Mouse (Mus musculus) myocyte (in vitro differentiated cells): ENCODE measurements around the gene Mapk7. TPM values are rescaled to one million over a fixed set of nuclear protein-coding genes. Genes with fewer than 3 reads are reported as not detected.

Source experiments
- H3K27me3 ChIP-seq: one replicate; pipeline ENCODE4 v1.6.1; 2011; ENCODE audit not compliant: control insufficient read depth, insufficient read depth, insufficient read length
- H3K36me3 ChIP-seq: one replicate; pipeline ENCODE4 v1.6.1; 2011; ENCODE audit not compliant: control insufficient read depth, insufficient read depth
- H3K4me2 ChIP-seq: one replicate; pipeline ENCODE4 v1.6.1; 2011; ENCODE audit warnings: low read depth, control low read depth
- H3K4me3 ChIP-seq: one replicate; pipeline ENCODE4 v1.5.1; 2011; ENCODE audit warnings: mild to moderate bottlenecking, control low read depth, moderate library complexity
- H3K79me2 ChIP-seq: one replicate; pipeline ENCODE4 v1.6.1; 2011; ENCODE audit not compliant: control insufficient read depth, insufficient read depth
- H3ac ChIP-seq: one replicate; pipeline ENCODE4 v1.6.1; 2011; ENCODE audit not compliant: control insufficient read depth, insufficient read length
- CEBPB ChIP-seq: IDR thresholded peaks from 2 replicates; pipeline ENCODE4 v1.6.1; 2011; ENCODE audit warnings: mild to moderate bottlenecking, moderate library complexity; ENCODE audit not compliant: poor library complexity, insufficient read depth, severe bottlenecking
- E2F4 ChIP-seq: IDR thresholded peaks from one replicate; pipeline ENCODE4 v1.6.1; 2011; ENCODE audit warnings: mild to moderate bottlenecking, control low read depth, moderate library complexity; ENCODE audit not compliant: insufficient read depth
- MAX ChIP-seq: IDR thresholded peaks from one replicate; pipeline ENCODE4 v1.6.1; 2011; ENCODE audit warnings: low read depth, mild to moderate bottlenecking, control low read depth
- MYOD1 ChIP-seq, 3 experiments: IDR thresholded peaks; one replicate each; pipeline ENCODE4 v1.6.1; 2011; ENCODE audit warnings: control low read depth in 2 of 3, low read depth in 2 of 3, mild to moderate bottlenecking in 2 of 3, moderate library complexity in 1 of 3; ENCODE audit not compliant: insufficient read length in 2 of 3, control insufficient read depth in 1 of 3
- MYOG ChIP-seq, 3 experiments: IDR thresholded peaks; one replicate each; pipeline ENCODE4 v1.6.1; 2011; ENCODE audit warnings: control low read depth in 2 of 3, low read depth in 2 of 3, mild to moderate bottlenecking in 2 of 3; ENCODE audit not compliant: insufficient read length in 2 of 3, control insufficient read depth in 1 of 3, insufficient read depth in 1 of 3
- POLR2A ChIP-seq: IDR thresholded peaks from one replicate; pipeline ENCODE4 v1.6.1; 2011; ENCODE audit warnings: low read depth, mild to moderate bottlenecking, control low read depth, moderate library complexity; ENCODE audit not compliant: insufficient read length
- POLR2AphosphoS2 ChIP-seq: IDR thresholded peaks from one replicate; pipeline ENCODE4 v1.6.1; 2011; ENCODE audit warnings: low read depth, control low read depth; ENCODE audit not compliant: insufficient read length
- REST ChIP-seq: IDR thresholded peaks from one replicate; pipeline ENCODE4 v1.6.1; 2011; ENCODE audit warnings: mild to moderate bottlenecking, control low read depth, moderate library complexity; ENCODE audit not compliant: insufficient read depth, insufficient read length
- SRF ChIP-seq: IDR thresholded peaks from one replicate; pipeline ENCODE4 v1.6.1; 2011; ENCODE audit warnings: low read depth; ENCODE audit not compliant: control insufficient read depth, insufficient read length
- TCF12 ChIP-seq: IDR thresholded peaks from one replicate; pipeline ENCODE4 v1.6.1; 2011; ENCODE audit warnings: mild to moderate bottlenecking, control low read depth; ENCODE audit not compliant: poor library complexity, insufficient read depth, severe bottlenecking
- TCF3 ChIP-seq: IDR thresholded peaks from one replicate; pipeline ENCODE4 v1.6.1; 2011; ENCODE audit warnings: low read depth, control low read depth; ENCODE audit not compliant: insufficient read length
- USF1 ChIP-seq: IDR thresholded peaks from one replicate; pipeline ENCODE4 v1.6.1; 2011; ENCODE audit warnings: low read depth, mild to moderate bottlenecking, control low read depth, moderate library complexity
- polyA plus RNA-seq: library from polyadenylated mRNA; unstranded; fragments of >200 nt; fragmentation: generic; extraction: Trizol; gene quantifications from one replicate; pipeline ENCODE4 v1.2.1, GENCODE M21; 2012; ENCODE audit warnings: missing spikeins

Mapk7 gene
- polyA plus RNA-seq, 1 experiment = 16.5 TPM

DNA sequence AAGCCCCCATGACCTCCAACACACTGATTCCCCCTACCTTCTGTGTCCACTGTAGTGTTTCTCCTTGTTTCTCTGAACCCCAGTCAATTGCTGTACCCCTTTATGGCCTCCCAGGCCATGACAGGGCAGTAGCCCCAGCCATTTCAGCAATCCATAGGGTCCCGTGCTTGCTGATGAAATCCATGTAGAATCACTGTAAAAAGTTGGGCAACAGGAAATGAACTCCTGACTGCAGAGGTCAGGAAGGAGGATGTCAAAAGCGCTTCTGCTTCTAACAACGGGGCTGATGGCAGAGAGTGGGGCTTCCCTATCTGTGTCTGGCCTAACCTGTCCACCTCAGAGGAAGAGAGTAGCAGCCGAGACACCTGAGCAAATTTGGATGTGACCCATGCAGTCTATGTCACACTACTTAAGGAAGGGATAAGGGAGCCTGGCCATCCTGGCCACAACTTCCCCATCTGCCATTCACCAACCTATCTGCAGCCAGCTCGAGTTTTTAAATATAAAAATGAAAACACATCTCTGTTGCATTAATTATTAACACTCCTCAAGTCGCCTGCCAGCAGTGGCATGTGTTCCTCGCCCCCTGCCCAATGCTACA lies 24.8 kb downstream of the Mapk7 start:
- peaks cover 9% of the 10 kb centered on the region for H3K27me3 ChIP-seq
- H3K4me2 ChIP-seq = no peak overlapping the region
- TF ChIP-seq CEBPB (0 out of 2 replicates have a peak, but pooled peaks have one; percentile 33), SRF (no peak)
- H3K79me2 ChIP-seq = no peaks in the 10 kb centered on the region
- no peak overlapping the region for H3K4me3 ChIP-seq
- no peaks in the 10 kb centered on the region for H3K36me3 ChIP-seq
- no peak overlapping the region for H3ac ChIP-seq

DNA sequence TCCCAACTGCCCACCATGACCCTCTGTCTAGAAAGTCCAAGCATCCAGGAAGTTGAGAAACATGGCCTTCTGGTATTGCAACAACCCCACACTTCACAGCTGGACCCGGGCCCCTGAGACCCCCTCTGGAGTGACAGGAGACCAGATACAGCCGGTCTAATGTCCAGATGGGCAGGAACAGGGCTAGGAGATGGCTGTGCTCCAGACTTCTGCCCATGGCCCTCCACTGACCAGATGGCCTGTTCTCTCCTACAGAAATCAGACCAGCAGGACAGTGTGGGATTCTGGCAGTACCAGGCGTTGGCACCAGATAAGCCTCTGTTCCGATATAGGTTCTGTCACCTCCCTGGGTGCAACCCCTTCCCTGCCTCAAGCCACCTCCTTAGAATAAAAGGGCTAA lies 25.7 kb downstream of the Mapk7 start:
- no peak for TF ChIP-seq REST
- TF ChIP-seq E2F4 = no peak
- TF ChIP-seq POLR2A = no peak
- TF ChIP-seq TCF3 = no peak
- TF ChIP-seq USF1 = no peak
- TF ChIP-seq MYOG (IDR thresholded peaks at IDR 0.05; ENCODE audit: control insufficient read depth in 1 of 3, insufficient read depth in 1 of 3, insufficient read length in 2 of 3, low read depth in 2 of 3) = no peak
- no peak for TF ChIP-seq CEBPB
- no peak for TF ChIP-seq POLR2AphosphoS2
- no peak for TF ChIP-seq MYOD1 (IDR thresholded peaks at IDR 0.05; ENCODE audit: control insufficient read depth in 1 of 3, insufficient read length in 2 of 3, low read depth in 2 of 3)
- TF ChIP-seq SRF = no peak
- no peak for TF ChIP-seq MAX
- TF ChIP-seq TCF12 = no peak
- Histone ChIP-seq H3ac (no peak overlapping the region), H3K4me3 (no peak overlapping the region), H3K36me3 (no peaks in the 10 kb centered on the region), H3K79me2 (no peaks in the 10 kb centered on the region), H3K4me2 (no peak overlapping the region), H3K27me3 (peaks cover 14% of the 10 kb centered on the region)

DNA sequence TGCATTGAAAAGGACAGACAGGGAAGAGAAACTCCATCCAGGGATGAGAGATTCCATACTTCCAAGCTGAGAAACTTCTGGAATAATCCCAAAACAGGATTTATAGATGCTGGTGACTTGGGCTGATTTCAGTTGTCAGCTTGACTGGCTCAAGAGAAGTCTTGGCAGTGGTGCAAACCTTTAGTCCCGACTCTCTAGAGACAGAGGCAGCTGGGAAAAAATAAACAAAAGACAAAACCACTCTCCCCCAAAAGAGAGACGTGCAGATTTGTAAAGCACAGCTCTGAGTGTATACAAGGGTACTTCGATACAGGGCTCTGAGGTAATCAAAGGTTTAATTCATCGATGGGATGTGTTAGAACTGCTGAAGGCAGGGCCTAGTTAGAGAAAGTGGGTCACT lies 28.8 kb downstream of the Mapk7 start:
- Histone ChIP-seq H3ac (no peak overlapping the region), H3K79me2 (no peaks in the 10 kb centered on the region), H3K27me3 (peaks cover 28% of the 10 kb centered on the region), H3K4me2 (no peak overlapping the region), H3K4me3 (no peak overlapping the region), H3K36me3 (no peaks in the 10 kb centered on the region)
- no peak for TF ChIP-seq TCF3
- TF ChIP-seq REST = no peak
- TF ChIP-seq TCF12 = no peak
- TF ChIP-seq CEBPB = no peak
- TF ChIP-seq MYOD1 (IDR thresholded peaks at IDR 0.05; ENCODE audit: control insufficient read depth in 1 of 3, insufficient read length in 2 of 3, low read depth in 2 of 3) = no peak
- no peak for TF ChIP-seq SRF
- TF ChIP-seq MYOG (IDR thresholded peaks at IDR 0.05; ENCODE audit: control insufficient read depth in 1 of 3, insufficient read depth in 1 of 3, insufficient read length in 2 of 3, low read depth in 2 of 3) = no peak
- no peak for TF ChIP-seq POLR2A
- TF ChIP-seq MAX = no peak
- no peak for TF ChIP-seq USF1
- no peak for TF ChIP-seq POLR2AphosphoS2
- TF ChIP-seq E2F4 = no peak

DNA sequence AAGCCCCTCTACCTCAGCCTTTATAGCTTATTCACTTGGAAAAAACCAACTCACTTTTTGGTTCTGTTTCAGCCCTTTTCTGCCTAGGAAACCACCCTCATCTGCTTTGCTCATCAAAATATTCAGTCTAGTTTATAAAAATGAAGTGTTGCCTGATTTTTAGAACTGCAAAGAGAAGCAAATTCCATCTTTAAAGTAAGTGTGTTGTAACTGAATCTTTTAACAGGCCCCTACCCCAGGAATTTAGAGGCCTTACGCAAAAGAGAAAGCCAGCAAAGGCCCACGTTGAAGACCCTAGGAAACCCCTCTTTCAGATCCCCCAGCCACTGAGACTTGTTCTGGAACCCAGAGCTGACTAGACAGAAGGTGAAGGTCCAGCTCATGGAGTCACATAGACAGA lies 30.1 kb downstream of the Mapk7 start:
- TF ChIP-seq SRF = no peak
- TF ChIP-seq POLR2AphosphoS2 = no peak
- no peak for TF ChIP-seq MYOG (IDR thresholded peaks at IDR 0.05; ENCODE audit: control insufficient read depth in 1 of 3, insufficient read depth in 1 of 3, insufficient read length in 2 of 3, low read depth in 2 of 3)
- no peak for TF ChIP-seq MAX
- no peak for TF ChIP-seq E2F4
- Histone ChIP-seq H3K4me3 (no peak overlapping the region), H3K4me2 (no peak overlapping the region), H3K36me3 (no peaks in the 10 kb centered on the region), H3ac (no peak overlapping the region), H3K79me2 (no peaks in the 10 kb centered on the region), H3K27me3 (peaks cover 32% of the 10 kb centered on the region)

DNA sequence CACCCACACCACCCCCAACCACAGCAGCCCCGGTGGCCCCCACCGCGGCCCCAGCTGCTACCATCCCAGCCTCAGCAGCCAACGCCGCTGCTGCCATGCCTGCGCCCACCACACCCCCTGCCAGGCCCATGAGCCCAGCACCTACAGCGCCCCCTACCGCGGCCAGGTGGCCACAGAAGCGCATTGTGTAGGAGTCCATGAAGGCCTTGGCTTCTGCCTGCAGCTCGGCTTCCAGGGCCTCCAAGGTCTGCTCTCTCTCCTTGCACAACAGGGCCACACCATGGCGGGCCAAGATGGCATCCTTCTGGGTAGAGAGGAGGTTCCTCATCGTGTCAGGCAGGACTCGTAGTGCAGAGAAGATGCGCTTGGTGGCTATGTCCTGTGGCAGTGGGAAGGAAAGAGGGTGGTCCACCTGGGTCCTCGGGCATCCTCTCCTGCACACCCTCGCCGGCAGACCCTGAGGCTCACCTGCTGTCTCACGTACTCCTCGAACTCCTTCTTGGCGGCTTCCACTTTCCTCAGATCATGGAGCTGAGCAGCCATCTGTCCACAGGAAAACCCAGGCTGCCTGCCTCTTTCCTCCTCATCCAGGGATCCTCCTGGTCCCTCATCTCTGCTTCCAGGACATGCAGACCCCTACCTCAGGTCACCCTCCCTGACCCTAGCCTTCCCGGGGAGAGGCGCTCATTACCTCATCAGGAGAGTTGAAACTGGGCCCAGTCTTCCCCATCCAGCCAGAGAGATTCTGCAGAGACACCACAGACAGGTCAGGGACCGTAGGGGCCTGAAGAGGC lies 44.5 kb downstream of the Mapk7 start:
- Histone ChIP-seq H3ac (no peak overlapping the region), H3K27me3 (peaks cover 32% of the 10 kb centered on the region), H3K4me2 (no peak overlapping the region), H3K36me3 (no peaks in the 10 kb centered on the region), H3K4me3 (no peak overlapping the region), H3K79me2 (no peaks in the 10 kb centered on the region)
- no peak for TF ChIP-seq MAX
- no peak for TF ChIP-seq TCF12
- no peak for TF ChIP-seq MYOD1 (IDR thresholded peaks at IDR 0.05; ENCODE audit: control insufficient read depth in 1 of 3, insufficient read length in 2 of 3, low read depth in 2 of 3)
- no peak for TF ChIP-seq USF1
- TF ChIP-seq POLR2AphosphoS2 = no peak
- TF ChIP-seq E2F4 = no peak
- no peak for TF ChIP-seq CEBPB
- no peak for TF ChIP-seq MYOG (IDR thresholded peaks at IDR 0.05; ENCODE audit: control insufficient read depth in 1 of 3, insufficient read depth in 1 of 3, insufficient read length in 2 of 3, low read depth in 2 of 3)
- no peak for TF ChIP-seq SRF
- TF ChIP-seq TCF3 = no peak
- TF ChIP-seq POLR2A = no peak
- no peak for TF ChIP-seq REST
